Comparison of ENCODE assay signal across 8 mouse cellular contexts in genomic region chr10:91032399-91032798, GRCm38 (mm10). TPM values are rescaled to one million over a fixed set of nuclear protein-coding genes. Genes with fewer than 3 reads are reported as not detected.
DNase-seq lines count a peak whose midpoint lies in the region; ATAC-seq and TF ChIP-seq lines count a peak whose summit lies in the region.

No protein-coding gene starts in this region.

- H3K9ac ChIP-seq in heart, embryonic 12.5 days, result no peak overlapping the region
- H3K9ac ChIP-seq in kidney, postnatal 0 days (ENCODE audit: low read depth, low read length), result no peak overlapping the region
- H3K9ac ChIP-seq in liver, adult 2 months (ENCODE audit: low read depth, low read length), result no peak overlapping the region
- H3K9ac ChIP-seq in stomach, embryonic 15.5 days, result no peak overlapping the region

- H3K79me2 ChIP-seq in liver, adult 2 months (ENCODE audit: control insufficient read depth, insufficient read depth, low read length), result no peaks in the 10 kb centered on the region

- H3K4me1 ChIP-seq in bone marrow macrophage, adult 2 months (ENCODE audit: control insufficient read depth, insufficient read depth, low read length), result peaks cover 4% of the 10 kb centered on the region
- H3K4me1 ChIP-seq in embryonic fibroblast, embryonic 13.5 days (ENCODE audit: control insufficient read depth, insufficient read depth, low read length), result peaks cover 2% of the 10 kb centered on the region; the same call in 1 of the 2 replicates
- H3K4me1 ChIP-seq in heart, embryonic 12.5 days (replicated peaks), result no peaks in the 10 kb centered on the region
- no peaks in the 10 kb centered on the region for H3K4me1 ChIP-seq in kidney, postnatal 0 days (replicated peaks; ENCODE audit: insufficient read depth, low read length)
- no peaks in the 10 kb centered on the region for H3K4me1 ChIP-seq in liver, adult 2 months (ENCODE audit: control insufficient read depth, insufficient read depth, low read length)
- H3K4me1 ChIP-seq in stomach, embryonic 15.5 days, result no peaks in the 10 kb centered on the region

- no peaks in the 10 kb centered on the region for H3K9me3 ChIP-seq in heart, embryonic 12.5 days (replicated peaks)
- no peaks in the 10 kb centered on the region for H3K9me3 ChIP-seq in kidney, postnatal 0 days (replicated peaks; ENCODE audit: low read length)
- no peaks in the 10 kb centered on the region for H3K9me3 ChIP-seq in stomach, embryonic 15.5 days

- TF ChIP-seq POLR2A in bone marrow macrophage, adult 2 months (IDR thresholded peaks at IDR 0.05; ENCODE audit: borderline replicate concordance, low read depth, low read length), result no peak
- no peak for TF ChIP-seq POLR2A in embryonic fibroblast, embryonic 13.5 days (IDR thresholded peaks at IDR 0.05; ENCODE audit: low read depth, low read length)
- no peak for TF ChIP-seq POLR2A in liver, adult 2 months (IDR thresholded peaks at IDR 0.05; ENCODE audit: extremely low read depth, insufficient read depth, low read length)

- peak; percentile 72 for TF ChIP-seq CTCF in bone marrow macrophage, adult 2 months (IDR thresholded peaks at IDR 0.05; ENCODE audit: low read depth, low read length)
- peak; percentile 90; the same call in 1 of the 2 replicates for TF ChIP-seq CTCF in embryonic fibroblast, embryonic 13.5 days (IDR thresholded peaks at IDR 0.05; ENCODE audit: borderline replicate concordance, insufficient read depth, low read length)
- peak; percentile 89 for TF ChIP-seq CTCF in kidney, postnatal 0 days (IDR thresholded peaks at IDR 0.05; ENCODE audit: low read depth)
- TF ChIP-seq CTCF in liver, adult 2 months (IDR thresholded peaks at IDR 0.05; ENCODE audit: low read depth, low read length), result peak; percentile 85

- ATAC-seq in heart, embryonic 12.5 days (ENCODE audit: insufficient number of reproducible peaks, low FRiP score), result peak; percentile 29; the same call in 1 of the 2 replicates
- no peak; the same call in 1 of the 2 replicates for ATAC-seq in kidney, postnatal 0 days (replicated peaks; ENCODE audit: low FRiP score, low read depth)
- peak; percentile 35; the same call in 1 of the 2 replicates for ATAC-seq in stomach, embryonic 15.5 days (ENCODE audit: insufficient read depth, low FRiP score, low read depth)

- peaks cover 38% of the 10 kb centered on the region for H3K36me3 ChIP-seq in heart, embryonic 12.5 days
- peaks cover 21% of the 10 kb centered on the region for H3K36me3 ChIP-seq in kidney, postnatal 0 days (ENCODE audit: insufficient read depth, low read length)
- H3K36me3 ChIP-seq in liver, adult 2 months (ENCODE audit: control insufficient read depth, insufficient read depth, low read length), result no peaks in the 10 kb centered on the region
- peaks cover 5% of the 10 kb centered on the region for H3K36me3 ChIP-seq in stomach, embryonic 15.5 days

- no peaks in the 10 kb centered on the region for H3K27me3 ChIP-seq in heart, embryonic 12.5 days (replicated peaks)
- no peaks in the 10 kb centered on the region for H3K27me3 ChIP-seq in kidney, postnatal 0 days (ENCODE audit: insufficient read depth, low read length)
- no peaks in the 10 kb centered on the region for H3K27me3 ChIP-seq in liver, adult 2 months (ENCODE audit: control insufficient read depth, insufficient read depth, low read length)
- H3K27me3 ChIP-seq in stomach, embryonic 15.5 days (replicated peaks), result no peaks in the 10 kb centered on the region

- peak; percentile 81 for DNase-seq in CD4-positive, CD25-positive, alpha-beta regulatory T cell, adult 2 months (ENCODE audit: low read depth, low spot score)
- peak; percentile 87 for DNase-seq in kidney, postnatal 0 days (ENCODE audit: low spot score)
- DNase-seq in liver, adult 2 months (ENCODE audit: extremely low read depth, low read depth, low spot score), result peak; percentile 46
- DNase-seq in natural killer cell, adult 2 months (ENCODE audit: low spot score in 2 of 2), result peak; percentile 23 to 64

- H3K4me3 ChIP-seq in bone marrow macrophage, adult 2 months (ENCODE audit: insufficient read depth, low read length), result no peak overlapping the region
- no peak overlapping the region for H3K4me3 ChIP-seq in embryonic fibroblast, embryonic 13.5 days (ENCODE audit: insufficient read depth, low read length)
- no peak overlapping the region for H3K4me3 ChIP-seq in heart, embryonic 12.5 days
- H3K4me3 ChIP-seq in kidney, postnatal 0 days (replicated peaks; ENCODE audit: low read depth, low read length), result no peak overlapping the region
- H3K4me3 ChIP-seq in liver, adult 2 months (ENCODE audit: insufficient read depth, low read depth, low read length), result no peak overlapping the region
- H3K4me3 ChIP-seq in stomach, embryonic 15.5 days (replicated peaks), result no peak overlapping the region

- 12% methylated on average over 4 of the region's 4 CpGs for WGBS in heart, embryonic 12.5 days
- WGBS in kidney, postnatal 0 days, result 13% methylated on average over 4 of the region's 4 CpGs
- 35% methylated on average over 4 of the region's 4 CpGs for WGBS in liver, adult 2 months
- 15% methylated on average over 4 of the region's 4 CpGs for WGBS in stomach, embryonic 15.5 days

- no peak overlapping the region for H3K4me2 ChIP-seq in heart, embryonic 12.5 days
- H3K4me2 ChIP-seq in kidney, postnatal 0 days (ENCODE audit: low read length), result no peak overlapping the region
- H3K4me2 ChIP-seq in stomach, embryonic 15.5 days, result no peak overlapping the region

- H3K27ac ChIP-seq in bone marrow macrophage, adult 2 months (ENCODE audit: insufficient read depth, low read depth, low read length), result no peak overlapping the region
- no peak overlapping the region for H3K27ac ChIP-seq in embryonic fibroblast, embryonic 13.5 days (ENCODE audit: insufficient read depth, low read length)
- H3K27ac ChIP-seq in heart, embryonic 12.5 days (ENCODE audit: poor library complexity, severe bottlenecking), result no peak overlapping the region
- H3K27ac ChIP-seq in kidney, postnatal 0 days, result no peak overlapping the region
- no peak overlapping the region for H3K27ac ChIP-seq in liver, adult 2 months (replicated peaks; ENCODE audit: insufficient read depth, low read depth, low read length)
- no peak overlapping the region for H3K27ac ChIP-seq in stomach, embryonic 15.5 days

RNA-seq across cellular contexts. Expression of gene Apaf1, which starts 50.2 kb away (rescaled TPM):
- polyA plus RNA-seq in bone marrow macrophage, adult 2 months (2012; ENCODE audit: insufficient read depth, insufficient read length, missing spikeins), result 48.3 and 56.7 TPM in 2 replicates
- polyA plus RNA-seq in embryonic fibroblast, embryonic 13.5 days (2011; ENCODE audit: insufficient read length, low read depth, missing spikeins), result 48.9 and 53.9 TPM in 2 replicates
- polyA plus RNA-seq in heart, embryonic 12.5 days (2016; fragmentation: Nextera tagmentation; extraction: Ambion mirVana), result 22.0 and 23.1 TPM in 2 replicates
- 14.1 and 16.6 TPM in 2 replicates for polyA plus RNA-seq in kidney, postnatal 0 days (2015; fragmentation: Nextera tagmentation; extraction: Ambion mirVana)
- 3.1 and 3.4 TPM in 2 replicates for total RNA-seq in liver, adult 2 months (2014; rRNA removed)
- polyA plus RNA-seq in liver, adult 2 months (2012; rRNA removed), result 0.80 and 1.6 TPM in 2 replicates
- polyA plus RNA-seq in stomach, embryonic 15.5 days (2015; fragmentation: Nextera tagmentation; extraction: Ambion mirVana), result 18.3 and 20.3 TPM in 2 replicates

RNA-seq across cellular contexts. Expression of gene Ikbip, which starts 50.3 kb away (rescaled TPM):
- polyA plus RNA-seq in bone marrow macrophage, adult 2 months (2012; ENCODE audit: insufficient read depth, insufficient read length, missing spikeins), result 20.4 and 22.5 TPM in 2 replicates
- polyA plus RNA-seq in embryonic fibroblast, embryonic 13.5 days (2011; ENCODE audit: insufficient read length, low read depth, missing spikeins), result 141 and 146 TPM in 2 replicates
- polyA plus RNA-seq in heart, embryonic 12.5 days (2016; fragmentation: Nextera tagmentation; extraction: Ambion mirVana), result 46.7 and 49.6 TPM in 2 replicates
- 48.1 and 50.3 TPM in 2 replicates for polyA plus RNA-seq in kidney, postnatal 0 days (2015; fragmentation: Nextera tagmentation; extraction: Ambion mirVana)
- total RNA-seq in liver, adult 2 months (2014; rRNA removed), result 6.9 TPM in 2 replicates
- polyA plus RNA-seq in liver, adult 2 months (2012; rRNA removed), result 0.38 and 0.77 TPM in 2 replicates
- 45.2 and 51.8 TPM in 2 replicates for polyA plus RNA-seq in stomach, embryonic 15.5 days (2015; fragmentation: Nextera tagmentation; extraction: Ambion mirVana)

Comparison
In these comparisons a context has a peak if more than half of its experiments do, and no peak if none do; other contexts are left out.
1. RNA of gene Ikbip, which starts 50.3 kb away (polyA plus RNA-seq): 141 to 146 TPM in embryonic fibroblast, embryonic 13.5 days, 45.2 to 51.8 TPM in stomach, embryonic 15.5 days, 48.1 to 50.3 TPM in kidney, postnatal 0 days, 46.7 to 49.6 TPM in heart, embryonic 12.5 days and 20.4 to 22.5 TPM in bone marrow macrophage, adult 2 months; 0.38 to 0.77 TPM in liver, adult 2 months; every median in the first group is over 10 times any median in the second.
2. Peak in every context shown above with its lines, with median percentiles within 50 percentile points of each other: DNase-seq and CTCF ChIP-seq.